Mouse (Mus musculus) stomach, postnatal 0 days (tissue): Measurements from ENCODE around the gene Dhodh. TPM values are rescaled to one million over a fixed set of nuclear protein-coding genes. Genes with fewer than 3 reads are reported as not detected.

Source experiments
- ATAC-seq: fragments of 200-750 bp; cut with Nextera tagmentation; 2 replicates; pipeline ENCODE4 v1.8.0; 2017; ENCODE audit not compliant: low FRiP score, low TSS enrichment
- DNase-seq: peaks from one replicate; pipeline ENCODE4 v3.0.0-alpha.2; 2016; ENCODE audit warnings: low spot score
- H3K27ac ChIP-seq: fragments of 300-500 bp; sonication (generic); replicated peaks from 2 replicates; pipeline ENCODE4 v1.5.1; 2014; ENCODE audit warnings: mild to moderate bottlenecking, control low read depth
- H3K27me3 ChIP-seq: fragments of 300-500 bp; sonication (generic); 2 replicates; pipeline ENCODE4 v1.6.1; 2014; ENCODE audit warnings: low read length; ENCODE audit not compliant: control insufficient read depth, insufficient read depth
- H3K36me3 ChIP-seq: fragments of 300-500 bp; sonication (generic); 2 replicates; pipeline ENCODE4 v1.6.1; 2014; ENCODE audit warnings: low read length, mixed read lengths; ENCODE audit not compliant: control insufficient read depth, insufficient read depth
- H3K4me1 ChIP-seq: fragments of 300-500 bp; sonication (generic); replicated peaks from 2 replicates; pipeline ENCODE4 v1.6.1; 2014; ENCODE audit warnings: antibody characterized with exemption; ENCODE audit not compliant: control insufficient read depth, insufficient read depth
- H3K4me2 ChIP-seq: fragments of 300-500 bp; sonication (generic); replicated peaks from 2 replicates; pipeline ENCODE4 v1.6.1; 2014; ENCODE audit warnings: low read depth, mild to moderate bottlenecking, control low read depth, moderate library complexity
- H3K4me3 ChIP-seq: fragments of 300-500 bp; sonication (generic); 2 replicates; pipeline ENCODE4 v1.5.1; 2014; ENCODE audit warnings: low read depth, low read length, control low read depth
- H3K9ac ChIP-seq: fragments of 300-500 bp; sonication (generic); 2 replicates; pipeline ENCODE4 v1.6.1; 2014; ENCODE audit warnings: mild to moderate bottlenecking, low read length, control low read depth, mixed read lengths
- H3K9me3 ChIP-seq: fragments of 300-500 bp; sonication (generic); 2 replicates; pipeline ENCODE4 v1.6.1; 2016; ENCODE audit warnings: low read length; ENCODE audit not compliant: control insufficient read depth
- CTCF ChIP-seq: IDR thresholded peaks from 2 replicates; pipeline ENCODE4 v1.5.1; 2016; ENCODE audit warnings: antibody characterized with exemption, low read depth, mild to moderate bottlenecking, moderate library complexity
- EP300 ChIP-seq: optimal IDR thresholded peaks from 2 replicates; pipeline ENCODE3; 2016; ENCODE audit warnings: antibody characterized with exemption
- WGBS: fragments of 180-500 bp; shearing (Covaris S2); extraction: QIAGEN DNeasy Blood & Tissue Kit; methylation state at CpG from one replicate; pipeline ENCODE4 v1.1.7; 2014; 5-methylcytosine and 5-hydroxymethylcytosine counted together
- polyA plus RNA-seq: library from polyadenylated mRNA; unstranded; fragments of >200 nt; fragmentation: Nextera tagmentation; extraction: Ambion mirVana; gene quantifications from 2 replicates; pipeline ENCODE4 v1.2.1, GENCODE M21; 2015

The Dhodh gene
- polyA plus RNA-seq, 1 experiment from 2014 or later: 20.5 TPM

- H3K9me3 ChIP-seq: no peaks in the 10 kb centered on the region
- no peaks in the 10 kb centered on the region for H3K4me1 ChIP-seq
- WGBS: 55% methylated on average over 6 of the region's 6 CpGs
- no peak overlapping the region for H3K4me3 ChIP-seq
- H3K27me3 ChIP-seq: no peaks in the 10 kb centered on the region
- TF ChIP-seq CTCF: peak; percentile 77
- no peak for TF ChIP-seq EP300
- peaks cover 6% of the 10 kb centered on the region for H3K36me3 ChIP-seq
- no peak overlapping the region for H3K4me2 ChIP-seq
- DNase-seq (no peak), ATAC-seq (no peak)
- H3K9ac ChIP-seq: no peak overlapping the region
- H3K27ac ChIP-seq: no peak overlapping the region
Observed at GRCm38 (mm10) chr8:109593117-109593788, 15.2 kb downstream of the Dhodh start.

GRCm38 (mm10) chr8:109592164-109592563, 16.3 kb downstream of the Dhodh start:
- H3K4me3 ChIP-seq: no peak overlapping the region
- H3K9me3 ChIP-seq: no peaks in the 10 kb centered on the region
- DNase-seq (no peak), ATAC-seq (no peak)
- H3K27me3 ChIP-seq: no peaks in the 10 kb centered on the region
- H3K27ac ChIP-seq: no peak overlapping the region
- no peak overlapping the region for H3K9ac ChIP-seq
- H3K36me3 ChIP-seq: peaks cover 6% of the 10 kb centered on the region
- 85% methylated on average over 5 of the region's 5 CpGs for WGBS
- no peak for TF ChIP-seq EP300
- no peak for TF ChIP-seq CTCF
- H3K4me2 ChIP-seq: no peak overlapping the region
- H3K4me1 ChIP-seq: no peaks in the 10 kb centered on the region

DNA sequence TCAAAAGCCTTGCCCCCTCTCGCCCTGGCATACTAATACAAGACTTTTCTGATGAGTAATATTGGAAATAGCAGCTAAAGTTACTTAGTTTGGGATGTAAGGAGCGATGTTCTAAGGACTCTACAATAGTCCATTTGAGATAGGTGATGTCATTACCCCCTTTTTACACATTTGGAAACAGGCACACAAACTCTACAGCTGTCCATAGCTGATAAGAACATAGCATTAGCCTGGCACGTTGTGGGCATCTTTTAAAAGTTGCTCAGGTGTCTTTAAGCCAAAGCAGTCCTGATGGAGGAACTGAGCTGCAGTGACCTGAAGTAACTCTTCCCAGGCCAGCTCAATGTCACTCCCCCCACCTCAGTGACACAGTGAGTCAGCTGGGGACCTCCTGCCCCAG, 17.1 kb downstream of the Dhodh start:
- Histone ChIP-seq H3K4me3 (no peak overlapping the region), H3K36me3 (peaks cover 6% of the 10 kb centered on the region), H3K4me1 (no peaks in the 10 kb centered on the region), H3K27ac (no peak overlapping the region), H3K9ac (no peak overlapping the region), H3K9me3 (no peaks in the 10 kb centered on the region), H3K27me3 (no peaks in the 10 kb centered on the region), H3K4me2 (no peak overlapping the region)
- WGBS: 86% methylated on average over 3 of the region's 3 CpGs
- DNase-seq: no peak
- no peak for ATAC-seq
- no peak for TF ChIP-seq CTCF

DNA sequence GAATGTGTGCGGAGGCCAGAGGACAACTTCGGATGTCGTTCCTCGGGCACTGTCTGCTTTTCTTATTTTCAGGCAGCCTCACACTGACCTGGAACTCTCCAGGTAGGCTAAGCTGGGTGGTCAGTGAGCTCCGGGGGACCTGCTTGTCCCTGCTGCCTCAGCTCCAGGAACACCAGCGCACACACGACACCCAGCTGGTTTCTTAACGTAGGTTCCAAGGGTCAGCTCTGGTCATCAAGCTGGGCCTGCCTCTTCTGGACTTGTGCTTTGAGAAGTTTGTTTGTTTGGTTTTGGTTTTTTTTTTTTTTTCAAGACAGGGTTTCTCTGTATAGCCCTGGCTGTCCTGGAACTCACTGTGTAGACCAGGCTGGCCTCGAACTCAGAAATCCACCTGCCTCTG, 17.6 kb downstream of the Dhodh start:
- WGBS: 85% methylated on average over 9 of the region's 9 CpGs
- Histone ChIP-seq H3K27ac (no peak overlapping the region), H3K9ac (no peak overlapping the region), H3K9me3 (no peaks in the 10 kb centered on the region), H3K36me3 (peaks cover 6% of the 10 kb centered on the region), H3K4me2 (no peak overlapping the region), H3K27me3 (no peaks in the 10 kb centered on the region), H3K4me1 (no peaks in the 10 kb centered on the region), H3K4me3 (no peak overlapping the region)
- no peak for TF ChIP-seq CTCF
- TF ChIP-seq EP300: no peak
- ATAC-seq (no peak), DNase-seq (no peak)

DNA sequence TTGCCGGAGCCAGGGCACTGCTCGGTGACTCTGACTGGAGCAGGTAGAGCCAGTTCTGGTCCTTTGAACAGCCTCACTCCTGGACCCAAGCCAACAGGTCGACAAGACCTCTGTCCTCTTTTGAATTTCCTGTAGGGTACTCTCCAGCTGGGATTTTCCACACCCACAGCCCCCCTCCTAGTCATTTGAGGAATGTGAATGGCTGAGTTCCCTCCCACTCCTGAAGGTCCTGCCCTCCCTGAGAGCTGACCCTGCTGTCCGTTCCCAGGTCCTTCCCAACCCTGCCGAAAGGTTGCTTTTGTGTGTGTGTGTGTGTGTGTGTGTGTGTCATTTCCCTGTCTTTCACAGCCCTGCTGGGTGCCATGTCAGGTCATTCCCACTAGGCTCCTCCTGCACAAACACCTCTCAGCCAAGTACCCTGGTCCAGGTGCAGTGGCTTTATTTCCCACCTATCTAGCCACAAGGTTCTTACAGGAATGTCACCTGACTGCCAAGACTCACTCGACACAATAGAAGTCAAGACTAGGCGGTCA, 21.4 kb downstream of the Dhodh start:
- Histone ChIP-seq H3K4me2 (no peak overlapping the region), H3K36me3 (no peaks in the 10 kb centered on the region), H3K4me1 (no peaks in the 10 kb centered on the region), H3K9ac (no peak overlapping the region), H3K9me3 (no peaks in the 10 kb centered on the region), H3K27me3 (no peaks in the 10 kb centered on the region), H3K27ac (no peak overlapping the region), H3K4me3 (no peak overlapping the region)
- DNase-seq (peak; percentile 69), ATAC-seq (peak; percentile 68)
- no peak for TF ChIP-seq EP300
- no peak for TF ChIP-seq CTCF
- 36% methylated on average over 7 of the region's 7 CpGs for WGBS

DNA sequence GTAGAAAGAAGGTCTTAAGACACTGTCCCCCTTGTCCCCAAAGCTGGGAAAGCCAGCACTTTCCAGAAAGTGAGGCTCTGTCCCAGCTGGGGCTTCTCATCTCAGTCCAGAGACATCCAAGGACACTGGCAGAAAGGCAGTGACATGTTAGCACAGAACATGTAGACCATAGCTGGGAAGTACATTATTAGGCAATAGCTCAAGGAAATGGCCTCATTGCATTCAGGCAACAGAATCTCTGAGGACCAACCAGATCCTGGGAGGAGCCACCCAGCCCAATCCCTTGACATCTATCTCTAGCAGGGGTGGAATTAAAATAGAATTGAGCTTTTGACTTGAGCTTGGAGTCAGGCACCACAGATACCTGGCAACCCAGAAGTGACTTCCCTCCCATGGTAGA, 22.8 kb downstream of the Dhodh start:
- H3K9ac ChIP-seq: no peak overlapping the region
- H3K9me3 ChIP-seq: no peaks in the 10 kb centered on the region
- no peaks in the 10 kb centered on the region for H3K27me3 ChIP-seq
- H3K4me2 ChIP-seq: no peak overlapping the region
- no peak for ATAC-seq
- H3K4me3 ChIP-seq: no peak overlapping the region
- TF ChIP-seq EP300 (no peak), CTCF (no peak)
- no peaks in the 10 kb centered on the region for H3K36me3 ChIP-seq
- no peak overlapping the region for H3K27ac ChIP-seq
- no peak for DNase-seq
- no peaks in the 10 kb centered on the region for H3K4me1 ChIP-seq
